Mouse (Mus musculus): ENCODE results near the gene Nans. TPM values are rescaled to one million over a fixed set of nuclear protein-coding genes. Genes with fewer than 3 reads are reported as not detected.

Nans gene
- total RNA-seq, 1 experiment from 2014 or later, result 19.1 TPM

- ATAC-seq (ENCODE audit: extremely low read depth, insufficient number of reproducible peaks, low FRiP score, poor library complexity, severe bottlenecking), result no peak
Measured at GRCm38 (mm10) chr4:46475101-46475500, 13.9 kb upstream of the Nans start.

- no peak for ATAC-seq (ENCODE audit: extremely low read depth, insufficient number of reproducible peaks, low FRiP score, poor library complexity, severe bottlenecking)
Measured at GRCm38 (mm10) chr4:46479081-46479480, 10.0 kb upstream of the Nans start.

GRCm38 (mm10) chr4:46485696-46486417 lies 3.2 kb upstream of the Nans start:
- peak; percentile 70 for ATAC-seq (ENCODE audit: extremely low read depth, insufficient number of reproducible peaks, low FRiP score, poor library complexity, severe bottlenecking)

GRCm38 (mm10) chr4:46487348-46487747 lies 1.7 kb upstream of the Nans start:
- ATAC-seq (ENCODE audit: extremely low read depth, insufficient number of reproducible peaks, low FRiP score, poor library complexity, severe bottlenecking), result no peak

- ATAC-seq (ENCODE audit: extremely low read depth, insufficient number of reproducible peaks, low FRiP score, poor library complexity, severe bottlenecking), result no peak
Measured at GRCm38 (mm10) chr4:46493071-46493470, 4.0 kb downstream of the Nans start.

GRCm38 (mm10) chr4:46495543-46495942 lies 6.5 kb downstream of the Nans start:
- ATAC-seq (ENCODE audit: extremely low read depth, insufficient number of reproducible peaks, low FRiP score, poor library complexity, severe bottlenecking), result no peak

GRCm38 (mm10) chr4:46497286-46497892 lies 8.3 kb downstream of the Nans start:
- ATAC-seq (ENCODE audit: extremely low read depth, insufficient number of reproducible peaks, low FRiP score, poor library complexity, severe bottlenecking), result peak; percentile 75

- ATAC-seq (ENCODE audit: extremely low read depth, insufficient number of reproducible peaks, low FRiP score, poor library complexity, severe bottlenecking), result no peak
Measured at GRCm38 (mm10) chr4:46498511-46498910, 9.5 kb downstream of the Nans start.

GRCm38 (mm10) chr4:46498976-46499375 lies 9.9 kb downstream of the Nans start:
- ATAC-seq (ENCODE audit: extremely low read depth, insufficient number of reproducible peaks, low FRiP score, poor library complexity, severe bottlenecking), result no peak

GRCm38 (mm10) chr4:46502606-46503502 lies 13.8 kb downstream of the Nans start:
- ATAC-seq (ENCODE audit: extremely low read depth, insufficient number of reproducible peaks, low FRiP score, poor library complexity, severe bottlenecking), result no peak

- ATAC-seq (ENCODE audit: extremely low read depth, insufficient number of reproducible peaks, low FRiP score, poor library complexity, severe bottlenecking), result no peak
Measured at GRCm38 (mm10) chr4:46503881-46504280, 14.8 kb downstream of the Nans start.

- ATAC-seq (ENCODE audit: extremely low read depth, insufficient number of reproducible peaks, low FRiP score, poor library complexity, severe bottlenecking), result no peak
Measured at GRCm38 (mm10) chr4:46505361-46506057, 16.5 kb downstream of the Nans start.

- peak; percentile 87 for ATAC-seq (ENCODE audit: extremely low read depth, insufficient number of reproducible peaks, low FRiP score, poor library complexity, severe bottlenecking)
Measured at GRCm38 (mm10) chr4:46506801-46507610, 18.0 kb downstream of the Nans start.

- ATAC-seq (ENCODE audit: extremely low read depth, insufficient number of reproducible peaks, low FRiP score, poor library complexity, severe bottlenecking), result peak; percentile 77
Measured at GRCm38 (mm10) chr4:46507736-46508460, 18.9 kb downstream of the Nans start.

- ATAC-seq (ENCODE audit: extremely low read depth, insufficient number of reproducible peaks, low FRiP score, poor library complexity, severe bottlenecking), result no peak
Measured at GRCm38 (mm10) chr4:46520491-46520890, 31.4 kb downstream of the Nans start.

GRCm38 (mm10) chr4:46521457-46521856 lies 32.4 kb downstream of the Nans start:
- ATAC-seq (ENCODE audit: extremely low read depth, insufficient number of reproducible peaks, low FRiP score, poor library complexity, severe bottlenecking), result no peak

- ATAC-seq (ENCODE audit: extremely low read depth, insufficient number of reproducible peaks, low FRiP score, poor library complexity, severe bottlenecking), result no peak
Measured at GRCm38 (mm10) chr4:46523324-46523723, 34.3 kb downstream of the Nans start.

- ATAC-seq (ENCODE audit: extremely low read depth, insufficient number of reproducible peaks, low FRiP score, poor library complexity, severe bottlenecking), result no peak
Measured at GRCm38 (mm10) chr4:46526226-46526625, 37.2 kb downstream of the Nans start.

Measured in neutrophil, adult 5-6 weeks (primary cell).